1 mouse cellular context compared by ENCODE assay signal in the genomic region with DNA sequence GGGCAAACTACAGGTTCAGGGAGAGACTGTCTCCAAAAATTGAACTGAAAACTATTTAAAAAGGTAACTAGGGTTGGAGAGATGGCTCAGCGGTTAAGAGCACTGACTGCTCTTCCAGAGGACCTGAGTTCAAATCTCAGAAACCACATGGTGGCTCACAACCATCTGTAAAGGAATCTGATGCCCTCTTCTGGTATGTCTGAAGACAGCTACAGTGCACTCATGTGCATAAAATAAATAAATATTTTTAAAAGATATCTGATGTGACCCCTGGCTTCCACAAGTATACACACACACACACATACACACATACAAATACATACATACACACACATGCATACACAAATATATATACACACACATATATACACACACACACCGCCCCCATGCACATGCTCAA.
TF ChIP-seq lines count a peak whose summit lies in the region.

No protein-coding gene starts in this region.

TF ChIP-seq in CH12.LX, 34 proteins besides CTCF, POLR2A, EP300 and RAD21:
- no peak for TF ChIP-seq MEF2A (IDR thresholded peaks at IDR 0.05; ENCODE audit: borderline replicate concordance, low read depth, low read length)
- TF ChIP-seq SMC3 (IDR thresholded peaks at IDR 0.05; ENCODE audit: low read depth, low read length): 0 out of 2 replicates have a peak, but pooled peaks have one; percentile 3
